Mouse (Mus musculus): ENCODE data around the gene Nthl1. TPM values are rescaled to one million over a fixed set of nuclear protein-coding genes. Genes with fewer than 3 reads are reported as not detected.
"Not testable (repeated sequence)": the region's sequence is repeated elsewhere in the genome, so short reads cannot be mapped to it uniquely, and the experiment has no call there.

Gene Nthl1
- total RNA-seq, 2 experiments from 2014 or later: 2.6 to 3.1 TPM

DNA sequence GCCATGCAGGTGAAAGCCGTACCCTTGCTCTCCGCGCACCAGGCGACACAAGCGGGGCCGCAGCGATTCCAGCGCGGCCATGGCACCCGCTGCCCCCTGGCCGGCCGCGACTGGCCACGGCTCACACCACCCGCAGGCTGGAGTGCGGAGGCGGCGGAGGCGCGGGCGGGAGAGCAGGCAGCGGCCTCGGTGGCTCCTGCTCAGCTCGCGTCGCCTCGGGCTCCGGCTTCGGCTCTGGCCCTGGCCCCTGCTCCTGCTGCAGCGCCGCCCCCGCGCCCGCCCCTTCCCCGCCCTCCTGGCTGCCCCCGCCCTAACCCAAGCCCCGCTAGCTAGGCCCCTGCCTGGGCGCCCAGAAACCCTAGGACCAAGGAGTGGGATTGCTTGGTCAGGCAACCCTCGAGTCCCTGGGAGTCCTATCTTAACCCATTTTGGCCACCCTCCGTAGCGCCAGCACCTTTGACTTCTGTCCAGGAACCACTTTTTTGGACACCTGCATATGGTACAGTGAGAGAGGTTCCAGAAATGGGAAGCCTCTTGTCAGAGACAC lies 17.7 kb downstream of the Nthl1 start, which contains the start of gene Slc9a3r2:
Gene Slc9a3r2, minus strand, starts transcription at position 258 of the 547 bp plus-strand sequence.
- peak; percentile 77 to 80 for DNase-seq

DNA sequence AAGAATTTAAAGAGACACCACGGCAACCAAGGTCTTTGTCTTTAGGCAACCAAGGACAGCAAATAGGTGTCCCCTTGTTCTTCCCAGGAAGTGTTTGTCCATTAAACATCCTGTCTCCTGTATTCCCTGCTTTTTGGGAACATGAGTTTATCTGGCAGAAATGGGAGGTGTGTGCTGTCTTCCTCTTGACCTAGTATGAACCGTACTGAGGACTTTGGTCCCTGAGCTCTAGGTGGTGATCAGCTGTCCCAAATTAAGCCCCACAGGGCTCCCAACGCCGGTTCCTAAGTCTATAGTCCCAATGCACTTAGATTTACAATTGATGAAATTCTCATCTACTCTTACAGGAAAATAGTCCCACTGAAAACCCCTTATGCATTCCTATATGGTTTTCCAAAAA lies 18.3 kb downstream of the Nthl1 start:
- DNase-seq: no peak

GRCm38 (mm10) chr17:24651835-24652234 lies 19.4 kb downstream of the Nthl1 start:
- peak in 1 of 2 experiments; percentile 10 for DNase-seq

GRCm38 (mm10) chr17:24653967-24654710 lies 21.7 kb downstream of the Nthl1 start:
- DNase-seq: peak; percentile 80 to 89

GRCm38 (mm10) chr17:24654969-24655368 lies 22.5 kb downstream of the Nthl1 start:
- no peak for DNase-seq

DNA sequence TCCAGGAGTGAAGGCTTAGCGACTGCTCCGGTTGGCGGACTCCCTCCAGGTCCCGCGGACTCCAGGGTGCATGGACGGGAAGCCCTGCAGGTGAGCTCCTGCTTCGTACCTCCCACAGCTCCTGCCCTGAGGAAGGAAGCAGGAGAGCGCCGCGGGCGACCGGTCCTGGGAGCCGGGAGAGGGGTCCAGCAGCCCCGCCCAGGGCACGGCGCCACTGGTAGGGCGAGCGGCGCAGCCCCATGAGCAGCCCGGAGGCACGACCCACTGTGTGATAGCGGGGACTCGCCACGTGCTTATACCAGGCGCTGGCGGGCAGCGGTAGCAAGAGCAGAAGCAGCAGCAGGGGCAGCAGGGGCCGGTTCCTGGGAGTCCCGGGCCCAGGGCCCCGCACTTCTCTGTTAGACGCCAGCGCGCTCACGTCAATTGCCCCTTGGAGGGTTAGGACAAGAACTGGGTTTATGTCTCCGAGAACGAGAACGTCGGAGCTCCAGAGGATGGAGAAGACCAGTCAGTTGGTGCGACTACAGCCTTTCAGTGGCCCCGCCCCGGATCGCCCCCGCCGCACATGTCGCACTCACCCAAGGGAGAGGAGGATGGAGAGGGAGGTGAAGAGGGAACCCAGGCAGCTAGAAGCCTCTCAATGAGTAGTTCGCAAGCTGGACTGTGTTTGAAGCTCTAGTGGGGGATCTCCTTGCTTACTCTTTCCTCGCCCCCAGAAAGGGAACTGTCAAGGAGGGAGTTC lies 25.7 kb downstream of the Nthl1 start, which contains the start of gene Npw:
Gene Npw, minus strand, starts transcription at position 441 of the 742 bp plus-strand sequence.
- no peak for DNase-seq

- DNase-seq: not testable (repeated sequence)
These were observed 34.5 kb downstream of the Nthl1 start for GRCm38 (mm10) chr17:24667011-24667410.

GRCm38 (mm10) chr17:24667416-24667815 lies 34.9 kb downstream of the Nthl1 start:
- DNase-seq: peak; percentile 74 to 79

DNA sequence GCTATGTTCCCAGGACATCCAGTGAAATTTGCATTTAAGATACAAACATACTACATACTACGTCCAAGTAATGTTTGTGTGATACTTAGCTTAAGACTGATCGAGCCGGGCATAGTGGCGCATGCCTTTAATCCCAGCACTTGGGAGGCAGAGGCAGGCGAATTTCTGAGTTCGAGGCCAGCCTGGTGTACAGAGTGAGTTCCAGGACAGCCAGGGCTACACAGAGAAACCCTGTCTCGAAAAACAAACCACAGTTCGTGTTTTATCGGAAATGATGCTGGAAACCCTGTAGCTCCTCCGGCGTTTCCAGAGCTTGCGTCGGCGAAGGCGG lies 36.7 kb downstream of the Nthl1 start:
- DNase-seq: not testable (repeated sequence)

- peak; percentile 95 to 96 for DNase-seq
These were observed 37.2 kb downstream of the Nthl1 start, which contains the start of gene Zfp598 for GRCm38 (mm10) chr17:24669545-24670245. TSS of gene Zfp598 (plus strand) at chr17:24669687.

GRCm38 (mm10) chr17:24670246-24670844 lies 37.9 kb downstream of the Nthl1 start:
- no peak for DNase-seq

DNA sequence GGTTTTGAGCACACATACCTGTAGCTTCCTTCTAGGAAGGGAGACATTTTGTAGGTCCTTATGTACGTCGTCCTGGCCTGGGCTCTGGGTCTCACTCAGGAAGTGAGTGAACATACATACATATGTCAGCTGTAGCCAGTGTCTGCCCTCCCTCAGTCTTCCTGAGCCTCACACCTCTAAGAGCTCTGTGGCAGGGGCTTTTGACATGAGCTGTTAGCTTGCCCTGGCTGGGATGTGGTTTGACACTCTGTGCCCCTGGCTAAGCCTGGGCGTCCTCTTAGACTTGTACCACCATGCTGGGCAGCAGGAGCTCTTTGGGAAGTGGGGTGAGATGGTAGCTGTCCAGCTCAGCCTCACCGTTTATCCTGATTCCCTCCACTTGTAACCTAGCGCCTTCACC lies 38.9 kb downstream of the Nthl1 start:
- no peak for DNase-seq

- DNase-seq: peak; percentile 60 to 82
These were observed 39.7 kb downstream of the Nthl1 start for GRCm38 (mm10) chr17:24672141-24672540.

- no peak for DNase-seq
These were observed 41.8 kb downstream of the Nthl1 start for GRCm38 (mm10) chr17:24674277-24674676.

- peak; percentile 59 to 81 for DNase-seq
These were observed 43.7 kb downstream of the Nthl1 start for GRCm38 (mm10) chr17:24676187-24676586.

- no peak for DNase-seq
These were observed 44.4 kb downstream of the Nthl1 start for GRCm38 (mm10) chr17:24676877-24677276.

- DNase-seq: no peak
These were observed 45.1 kb downstream of the Nthl1 start for GRCm38 (mm10) chr17:24677500-24678080.

DNA sequence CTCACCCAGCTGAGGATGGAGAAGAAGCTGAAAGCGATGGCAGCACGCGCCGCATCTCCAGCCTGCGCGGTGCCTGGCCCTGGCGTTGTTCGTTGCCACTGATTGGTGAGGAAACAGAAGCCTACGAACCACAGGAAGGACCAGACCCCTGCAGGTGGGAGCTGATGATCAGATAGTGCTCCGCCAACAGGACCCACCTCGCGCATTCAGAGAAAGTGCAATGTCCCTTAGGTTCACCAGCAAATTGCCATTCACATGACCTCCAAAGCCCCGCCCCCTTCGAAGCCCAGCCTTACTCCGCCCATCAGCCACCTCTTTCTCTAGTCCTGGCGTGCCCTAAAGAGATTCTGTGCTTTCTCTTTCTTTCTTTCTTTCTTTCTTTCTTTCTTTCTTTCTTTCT lies 54.0 kb downstream of the Nthl1 start:
- peak in 1 of 2 experiments; percentile 28 for DNase-seq

- DNase-seq: peak; percentile 63 to 64
These were observed 54.7 kb downstream of the Nthl1 start for GRCm38 (mm10) chr17:24687146-24687595.

DNA sequence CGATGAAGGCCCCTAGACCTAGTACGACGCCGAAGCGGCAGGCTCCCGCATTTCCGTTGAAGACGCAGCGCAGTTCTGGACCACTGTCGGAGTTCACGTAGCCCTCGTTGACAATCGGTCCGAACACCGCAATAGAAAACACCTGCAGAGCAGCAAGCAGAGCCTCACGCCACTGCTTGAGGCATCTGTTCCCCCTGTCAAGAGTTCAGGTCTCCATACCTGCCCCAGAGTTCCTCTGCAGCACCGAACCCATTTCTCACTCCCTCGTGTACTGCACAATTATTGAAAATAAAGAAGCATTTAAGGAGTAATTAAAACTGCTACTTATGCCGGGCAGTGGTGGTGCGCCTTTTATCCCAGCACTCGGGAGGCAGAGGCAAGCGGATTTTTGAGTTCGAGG lies 55.1 kb downstream of the Nthl1 start:
- no peak for DNase-seq
